Mouse (Mus musculus) left cerebral cortex, adult 18-20 months (tissue): ENCODE data around the gene St3gal2. TPM values are rescaled to one million over a fixed set of nuclear protein-coding genes. Genes with fewer than 3 reads are reported as not detected.

ENCODE experiments used
- DNase-seq, 2 experiments: peaks; one replicate each; pipeline ENCODE4 v3.0.0; 2021 to 2022; ENCODE audit warnings: low spot score in 2 of 2, mixed read lengths in 1 of 2
- long read RNA-seq, 2 experiments: library from polyadenylated mRNA; stranded (forward); transcript quantifications; one replicate each; pipeline ENCODE4 v2.0.0; 2021
- total RNA-seq, 2 experiments: library from RNA; stranded (reverse); gene quantifications; 2 replicates each; pipeline ENCODE4 v1.2.3; 2021

St3gal2 gene
- total RNA-seq = 10 to 100 TPM; 94.4 to 96.8 TPM
- long read RNA-seq, experiment 1, full-length matches to known transcripts = 79 of 113 reads
- long read RNA-seq, experiment 1, partial matches to known transcripts = 31 of 113 reads
- long read RNA-seq, experiment 1, other reads (novel, unspliced or antisense) = 3 of 113 reads
- long read RNA-seq, experiment 2, full-length matches to known transcripts = 49 of 75 reads
- long read RNA-seq, experiment 2, partial matches to known transcripts = 21 of 75 reads
- long read RNA-seq, experiment 2, other reads (novel, unspliced or antisense) = 5 of 75 reads

DNA sequence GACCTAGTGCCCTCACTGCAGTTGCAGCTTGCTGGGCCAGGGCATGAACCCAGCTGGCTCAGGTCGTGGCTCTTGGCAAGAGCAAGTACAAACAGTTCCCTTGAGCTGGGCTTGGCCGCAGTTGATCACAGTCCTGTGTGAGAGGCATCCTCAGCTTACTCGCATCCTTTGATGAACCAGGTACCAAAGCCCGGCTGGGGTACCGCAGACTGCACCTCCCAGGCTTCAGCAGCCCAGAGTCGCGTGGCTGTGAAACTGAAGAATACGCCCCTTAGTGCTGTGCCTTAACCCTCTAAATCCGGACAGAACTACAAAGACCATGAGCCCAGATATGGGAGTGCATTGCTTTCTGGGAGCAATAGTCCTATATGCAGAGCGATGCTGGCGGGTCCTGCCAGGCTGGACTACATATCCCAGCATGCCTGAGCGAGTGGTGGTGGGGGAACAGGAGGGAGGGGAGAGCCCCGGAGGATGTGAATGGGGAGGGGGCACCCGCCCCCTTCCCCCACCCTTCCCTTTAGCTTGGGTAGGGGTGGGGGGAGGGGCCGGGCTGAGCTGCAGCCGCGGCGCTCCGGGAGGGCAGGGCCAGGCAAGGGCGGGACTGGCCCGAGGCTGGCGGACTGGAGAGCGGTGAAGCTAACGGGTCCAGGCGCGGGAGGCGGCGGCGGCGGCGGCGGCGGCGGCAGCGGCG lies at the start of gene St3gal2:
Gene St3gal2, plus strand, starts transcription at position 582 of the 691 bp plus-strand sequence.
- DNase-seq = peak; percentile 81 to 91

DNA sequence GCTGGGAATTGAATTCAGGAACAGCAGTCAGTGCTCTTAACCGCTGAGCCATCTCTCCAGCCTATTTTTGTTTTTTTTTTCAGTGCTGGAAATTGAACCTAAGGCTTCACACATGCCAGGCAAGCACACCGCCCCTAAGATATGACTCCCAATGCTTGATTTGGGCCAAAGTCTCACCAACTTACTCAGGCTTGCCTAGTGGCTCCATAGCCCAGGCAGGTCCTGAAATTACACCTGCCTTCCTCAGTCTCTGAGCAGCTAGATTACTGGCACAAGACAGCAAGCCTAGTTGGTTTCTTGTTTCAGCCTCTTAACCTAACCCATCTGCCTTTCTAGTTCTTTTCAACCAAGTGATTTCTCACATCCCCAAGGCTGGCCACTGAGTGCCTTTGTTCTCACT lies 49.2 kb upstream of the St3gal2 start:
- DNase-seq = no peak

DNA sequence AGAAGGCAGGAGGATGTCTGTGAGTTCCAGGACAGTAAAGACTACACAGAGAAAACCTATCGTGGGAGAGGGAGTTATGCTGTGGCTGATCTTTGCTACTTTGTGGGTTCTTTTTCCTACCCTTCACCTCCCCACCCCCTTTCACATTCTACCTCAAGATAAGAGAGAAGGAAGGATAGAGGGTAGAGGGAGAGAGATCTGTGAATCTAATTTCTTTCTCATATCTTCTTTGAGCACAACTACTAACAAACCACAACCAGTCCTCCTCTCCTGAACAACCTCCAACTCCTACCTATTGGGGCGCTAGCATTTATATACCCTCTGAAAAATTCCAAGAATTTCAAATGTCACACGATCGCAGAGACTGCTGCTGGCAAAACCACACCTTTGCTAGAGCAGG lies 41.9 kb upstream of the St3gal2 start:
- DNase-seq = no peak

DNA sequence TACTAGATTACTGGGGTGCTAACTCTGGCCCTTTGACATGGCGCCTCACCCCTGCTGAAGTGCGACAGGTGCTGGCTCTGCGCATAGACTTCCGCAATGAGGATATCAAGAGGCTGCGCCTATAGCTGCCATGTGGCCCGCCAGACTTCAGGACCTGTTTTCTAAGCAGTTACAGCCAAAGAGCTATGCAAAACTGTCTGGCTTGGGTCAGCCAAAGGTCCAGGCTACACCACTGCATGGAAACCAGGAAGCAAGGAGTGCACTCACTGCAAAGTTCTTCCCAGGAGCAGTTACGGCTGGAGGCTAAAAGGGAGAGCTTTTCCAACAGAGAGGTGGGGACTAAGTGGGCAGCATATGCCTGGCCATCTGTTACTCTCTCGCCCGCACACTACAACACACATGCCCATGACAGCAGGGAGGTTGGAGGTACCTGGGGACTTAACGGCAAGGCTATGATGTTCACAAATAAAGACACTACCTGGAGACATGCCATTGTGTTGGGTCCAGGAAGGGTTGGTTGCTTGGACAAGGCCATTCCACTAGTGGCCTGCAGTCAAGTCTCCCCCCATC lies 37.9 kb upstream of the St3gal2 start:
- DNase-seq = peak; percentile 43 to 59

GRCm38 (mm10) chr8:110883824-110884223 lies 35.9 kb upstream of the St3gal2 start:
- no peak for DNase-seq

DNA sequence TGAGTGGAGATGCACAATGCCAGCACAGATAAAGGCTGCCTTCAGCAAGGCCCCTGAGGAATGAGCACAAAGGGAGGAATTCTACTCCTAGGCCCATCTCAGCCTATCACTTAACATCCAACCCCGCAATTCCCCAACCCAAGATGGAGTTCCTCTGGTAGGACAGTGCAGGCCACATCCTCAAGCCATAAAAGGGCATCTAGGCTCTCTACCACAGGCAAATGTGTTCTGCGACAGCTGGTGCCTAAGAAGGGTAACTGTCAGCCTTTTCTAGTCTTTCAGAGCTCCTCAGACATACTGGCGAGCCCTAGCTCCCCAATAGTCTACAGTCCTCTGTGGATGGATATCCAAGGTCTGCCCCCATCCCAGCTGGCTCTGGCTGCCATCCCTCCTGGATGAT lies 33.1 kb upstream of the St3gal2 start:
- DNase-seq = no peak

GRCm38 (mm10) chr8:110887551-110887950 lies 32.2 kb upstream of the St3gal2 start:
- DNase-seq = no peak

- peak in 1 of 2 experiments; percentile 30 for DNase-seq
Observed at GRCm38 (mm10) chr8:110888441-110888840, 31.3 kb upstream of the St3gal2 start.

DNA sequence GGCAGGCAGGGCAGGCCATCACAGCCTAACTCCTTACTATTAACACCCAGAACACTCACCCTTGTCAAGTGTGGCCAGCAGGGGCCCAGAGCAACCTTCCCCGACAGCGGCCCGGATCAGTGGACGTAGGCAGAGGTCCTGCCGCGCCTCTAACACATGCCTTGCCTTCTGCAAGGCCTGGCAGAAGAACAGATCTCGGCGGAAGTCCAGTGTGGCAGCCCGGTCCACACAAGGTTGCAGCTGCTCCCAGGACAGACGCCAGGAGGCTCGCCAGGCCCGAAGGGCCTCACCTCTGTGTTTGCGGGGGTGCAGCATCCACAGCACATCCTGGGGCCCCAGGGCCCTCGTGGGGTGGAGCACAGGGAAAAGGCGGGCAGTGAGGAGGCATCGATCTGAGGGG lies 30.9 kb upstream of the St3gal2 start:
- DNase-seq = no peak

DNA sequence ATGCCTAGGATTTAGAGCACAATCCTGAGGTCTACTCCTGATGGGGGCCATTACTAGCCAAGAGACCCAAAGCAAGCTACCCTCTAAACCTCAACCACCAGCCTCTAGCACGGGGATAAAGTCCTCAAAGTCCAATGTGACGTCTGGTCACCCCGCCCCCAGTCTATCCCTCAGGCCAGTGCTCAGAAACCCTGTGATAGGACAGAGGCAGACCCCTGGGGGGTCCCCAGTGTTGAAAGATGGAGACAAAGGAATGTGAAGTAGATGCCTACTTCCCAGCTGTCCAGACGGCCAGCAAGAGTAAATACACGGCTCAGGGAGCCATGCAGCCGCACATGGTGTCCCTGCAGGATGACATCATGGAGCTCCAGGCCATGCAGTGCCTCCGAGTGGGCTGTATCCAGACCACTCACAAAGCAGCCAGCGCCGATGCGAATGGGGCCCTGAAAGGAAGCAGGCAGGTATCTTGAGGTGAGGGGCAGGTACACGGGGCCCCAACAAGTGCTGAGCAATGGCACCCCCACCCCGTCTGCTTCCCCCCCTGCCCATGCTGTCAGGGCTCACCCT lies 29.7 kb upstream of the St3gal2 start:
- DNase-seq = no peak

GRCm38 (mm10) chr8:110892040-110892439 lies 27.7 kb upstream of the St3gal2 start:
- DNase-seq = no peak

GRCm38 (mm10) chr8:110892913-110893312 lies 26.8 kb upstream of the St3gal2 start:
- DNase-seq = no peak

DNA sequence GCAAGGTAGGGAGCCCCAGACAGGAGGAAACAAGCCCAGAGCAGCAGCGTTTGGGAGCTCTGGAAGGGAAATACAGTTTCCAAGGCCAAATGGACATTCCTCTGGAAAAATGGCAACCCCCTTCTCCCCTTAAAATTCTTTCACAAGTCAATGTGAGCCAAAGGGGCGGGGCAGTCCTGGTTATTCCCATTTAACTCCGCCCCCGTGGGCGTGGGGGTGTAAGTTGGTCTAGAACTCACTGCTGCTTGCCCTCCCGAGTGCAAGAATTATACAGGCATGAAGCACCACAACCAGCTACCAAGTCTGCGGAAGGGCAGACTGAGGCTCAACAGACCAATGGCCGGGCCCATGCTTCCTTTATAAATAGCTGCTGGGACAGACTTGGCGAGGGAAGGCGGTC lies 24.9 kb upstream of the St3gal2 start:
- no peak for DNase-seq

DNA sequence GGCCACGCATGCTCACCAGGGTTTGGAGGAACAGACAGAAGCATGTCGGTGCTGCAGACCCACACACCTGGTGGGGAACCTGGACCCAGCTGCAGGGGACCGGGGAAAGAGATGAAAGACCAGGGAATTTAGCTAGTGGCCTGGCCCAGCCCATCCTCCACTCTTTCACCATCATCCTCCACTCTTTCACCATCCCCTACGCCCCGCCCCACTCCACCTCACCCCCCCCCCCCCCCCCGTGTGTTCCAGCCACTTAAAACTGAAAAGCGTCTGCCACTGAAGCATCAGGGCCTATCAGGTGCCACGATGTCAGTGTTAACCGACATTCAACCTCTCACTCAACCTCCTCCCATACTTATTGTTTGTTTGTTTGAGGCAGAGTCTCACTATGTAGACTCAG lies 24.5 kb upstream of the St3gal2 start:
- DNase-seq = no peak

- no peak for DNase-seq
Observed at GRCm38 (mm10) chr8:110895812-110896211, 23.9 kb upstream of the St3gal2 start.

DNA sequence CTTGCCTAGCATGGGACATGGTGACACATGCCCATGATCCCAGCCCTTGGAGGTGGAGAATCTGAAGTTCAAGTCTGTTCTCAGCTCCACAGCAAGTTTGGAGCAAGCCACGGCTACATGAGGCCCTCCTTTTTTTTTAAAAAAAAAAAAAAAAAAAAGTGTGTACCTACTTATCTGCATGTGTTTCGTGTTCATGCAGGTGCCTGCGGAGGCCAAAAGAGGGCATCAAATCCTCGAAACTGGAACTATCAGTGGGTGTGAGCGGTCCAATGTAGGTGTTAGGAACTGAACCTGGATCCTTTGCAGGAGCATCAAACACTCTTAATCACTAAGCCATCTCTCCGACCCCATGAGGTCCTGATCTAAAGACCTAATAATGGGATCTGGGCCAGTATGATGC lies 22.2 kb upstream of the St3gal2 start:
- no peak for DNase-seq

DNA sequence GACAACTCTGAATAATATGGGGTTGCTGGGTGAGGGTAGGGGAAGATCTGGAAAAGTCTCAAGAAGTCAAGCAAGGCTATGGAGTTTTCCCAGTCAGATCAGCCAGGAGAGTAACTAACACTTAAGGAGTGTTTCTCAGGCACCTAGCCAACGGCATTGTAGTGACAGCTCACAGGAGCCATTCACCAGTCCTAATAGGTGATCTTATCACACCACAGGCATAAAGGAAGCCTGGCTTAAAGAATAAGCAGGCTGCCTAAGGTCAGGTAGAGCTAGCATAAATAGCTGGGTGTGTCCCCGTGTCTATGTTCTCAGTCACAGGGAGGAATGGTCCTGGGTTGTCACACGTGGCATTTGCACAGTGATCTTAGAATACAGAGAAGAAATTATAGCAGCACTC lies 18.7 kb upstream of the St3gal2 start:
- DNase-seq = no peak

- DNase-seq = peak; percentile 82 to 88
Observed at GRCm38 (mm10) chr8:110901839-110902578, 17.7 kb upstream of the St3gal2 start, which contains the start of gene Fuk. Fuk (minus strand) TSS chr8:110902488.

DNA sequence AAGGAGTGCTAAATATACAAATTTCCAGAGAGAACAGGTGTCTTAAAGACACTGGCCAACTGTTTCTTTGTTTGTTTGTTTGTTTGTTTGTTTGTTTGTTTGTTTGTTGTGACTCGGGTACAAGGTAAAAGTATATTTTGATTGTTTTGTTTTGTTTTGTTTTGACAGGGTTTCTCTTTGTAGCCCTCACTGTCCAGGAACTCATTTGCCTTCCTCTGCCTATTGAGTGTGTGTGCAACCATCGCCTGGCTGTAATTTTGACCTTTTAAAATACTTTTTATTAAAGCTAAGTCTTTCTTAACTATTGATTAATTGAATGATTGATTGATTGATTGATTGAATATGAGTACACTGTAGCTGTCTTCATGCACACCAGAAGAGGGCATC lies 17.1 kb upstream of the St3gal2 start:
- no peak for DNase-seq

DNA sequence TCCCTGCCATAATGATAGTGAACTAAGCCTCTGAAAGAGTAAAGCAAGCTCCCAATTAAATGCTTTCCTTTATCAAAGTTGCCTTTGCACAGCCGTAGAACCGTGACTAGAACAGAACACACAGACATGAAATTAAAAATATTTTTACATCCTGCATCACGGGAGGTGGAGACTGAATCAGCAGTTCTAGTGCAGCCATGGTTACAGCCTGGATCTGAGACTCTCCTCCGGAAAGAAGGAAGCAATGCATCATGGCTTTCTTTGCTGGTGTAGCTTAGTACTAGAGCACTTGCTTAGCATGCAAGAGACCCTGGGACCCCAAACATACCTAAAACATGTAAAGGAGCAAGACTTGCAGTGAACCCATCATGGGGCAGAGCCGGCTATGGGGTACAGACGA lies 14.3 kb upstream of the St3gal2 start:
- DNase-seq = no peak

DNA sequence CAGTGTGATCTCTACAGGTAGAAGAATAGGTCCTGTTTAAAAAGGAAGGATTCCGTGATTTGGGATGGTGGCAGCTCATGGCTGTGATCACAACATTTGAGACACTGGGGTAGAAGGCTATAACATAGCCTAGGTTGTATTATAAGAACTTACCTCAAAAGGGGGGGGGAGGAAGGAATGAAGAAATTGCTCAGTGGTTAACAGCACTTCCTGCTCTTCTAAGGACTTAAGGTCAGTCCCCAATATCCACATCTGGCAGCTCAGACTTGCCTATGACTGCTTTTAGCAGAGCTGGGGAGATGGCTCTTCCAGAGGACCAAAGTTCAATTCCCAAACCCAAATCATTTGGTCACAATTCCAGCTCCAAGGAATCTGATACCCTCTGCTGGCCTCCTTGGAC lies 13.0 kb upstream of the St3gal2 start:
- DNase-seq = no peak
